Mouse (Mus musculus) adrenal gland, postnatal 10 days (tissue): ENCODE results near the gene Mycbp2. TPM values are rescaled to one million over a fixed set of nuclear protein-coding genes. Genes with fewer than 3 reads are reported as not detected.

Experiments
- DNase-seq: peaks from one replicate; pipeline ENCODE4 v3.0.0; 2021; ENCODE audit warnings: mixed read lengths
- total RNA-seq, 2 experiments: library from RNA; stranded (reverse); gene quantifications; 2 replicates each; pipeline ENCODE4 v1.2.3; 2021

Gene Mycbp2
- total RNA-seq, 2 experiments from 2014 or later: 34.3 to 47.8 TPM

GRCm38 (mm10) chr14:103073825-103074224 lies 272.8 kb downstream of the Mycbp2 start:
- no peak for DNase-seq

DNA sequence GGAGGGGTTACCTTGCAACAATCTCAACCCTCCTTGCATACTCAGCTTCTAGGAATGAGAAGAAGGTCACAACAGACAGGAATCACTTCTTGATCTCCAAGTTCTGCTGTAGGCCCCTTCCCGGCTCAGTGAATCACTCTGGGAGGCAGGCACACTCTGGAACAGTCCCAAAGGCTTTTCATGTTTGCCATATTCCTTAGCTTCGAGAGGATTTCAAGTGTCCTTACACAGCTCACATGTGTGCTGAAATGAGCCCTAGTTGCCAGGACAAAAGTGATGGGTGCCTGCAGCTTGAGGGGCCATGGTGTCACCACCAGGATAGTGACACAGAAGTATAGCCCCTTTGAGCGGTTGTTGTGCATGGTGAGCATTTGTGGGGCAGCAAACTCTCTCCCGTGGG lies 273.9 kb downstream of the Mycbp2 start:
- DNase-seq: no peak

DNA sequence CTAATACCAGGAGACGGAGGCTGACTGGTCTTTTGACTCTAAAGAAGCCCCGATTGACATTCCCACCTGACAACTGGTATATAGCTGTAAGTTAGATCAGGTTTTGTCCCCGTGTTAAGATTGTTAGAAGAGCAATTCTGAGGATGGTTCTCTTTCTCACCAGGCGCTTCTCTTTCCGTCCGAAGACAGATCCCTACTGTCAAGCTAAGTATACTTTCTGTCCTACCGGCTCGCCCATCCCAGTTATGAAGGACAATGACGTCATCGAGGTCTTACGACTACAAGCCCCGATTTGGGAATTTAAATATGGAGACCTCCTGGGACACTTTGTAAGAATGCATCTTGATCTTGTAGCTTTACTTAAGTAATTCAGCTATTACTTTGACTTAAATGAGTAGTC lies 275.1 kb downstream of the Mycbp2 start:
- no peak for DNase-seq

DNA sequence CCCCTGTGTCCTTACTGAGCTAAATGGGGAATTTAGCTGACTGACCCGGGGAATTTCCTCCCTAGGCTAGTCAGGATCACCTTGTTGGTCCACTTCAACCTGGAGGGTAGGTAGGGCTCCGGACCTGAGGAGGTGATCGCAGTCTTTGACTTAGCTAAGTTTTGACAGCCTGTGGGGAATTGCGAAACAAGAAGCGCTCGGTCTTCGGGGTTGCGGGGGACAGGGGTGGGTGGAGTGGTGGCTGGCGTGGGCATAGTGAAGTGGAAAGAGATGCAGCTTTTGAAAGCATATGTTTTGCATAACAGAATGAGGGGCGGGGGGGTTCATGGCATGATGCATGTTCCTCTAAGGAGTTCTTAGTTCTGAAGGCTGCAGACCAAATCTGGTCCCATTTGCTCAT lies 275.8 kb downstream of the Mycbp2 start:
- DNase-seq: peak; percentile 31

GRCm38 (mm10) chr14:103069864-103070611 lies 276.6 kb downstream of the Mycbp2 start, which contains the start of gene Cln5:
TSS of gene Cln5 (plus strand) at chr14:103070216.
- DNase-seq: peak; percentile 97

- no peak for DNase-seq
Observed at GRCm38 (mm10) chr14:103069465-103069863, 277.1 kb downstream of the Mycbp2 start.

GRCm38 (mm10) chr14:103065294-103066167 lies 281.1 kb downstream of the Mycbp2 start:
- DNase-seq: peak; percentile 85

Other genes starting within 250 kb of the Mycbp2 start
- gene Fbxl3, start 247.2 kb downstream of the Mycbp2 start, total RNA-seq: 10 to 100 TPM; 66.4 to 75.9 TPM
- not detected for gene Scel, start 166.5 kb upstream of the Mycbp2 start, total RNA-seq